Mouse (Mus musculus) CD4-positive naive resting alpha-beta T cell, adult 76 days (primary cell): ENCODE results near the gene Morn1. TPM values are rescaled to one million over a fixed set of nuclear protein-coding genes. Genes with fewer than 3 reads are reported as not detected.

ENCODE experiments used
- total RNA-seq: library from RNA; stranded (reverse); gene quantifications from one replicate; pipeline ENCODE4 v1.2.4, GENCODE M21; 2023

Morn1 gene
- total RNA-seq: 3.1 TPM

GRCm38 (mm10) chr4:155086108-155087024, at the start of gene Morn1, which contains the start of gene Rer1:
Gene Morn1, plus strand, starts transcription at chr4:155086577.
Gene Rer1, minus strand, starts transcription at chr4:155086382.

GRCm38 (mm10) chr4:155056724-155057123, 29.7 kb upstream of the Morn1 start, which contains the start of gene Plch2:
Gene Plch2, minus strand, starts transcription at chr4:155056784.

GRCm38 (mm10) chr4:155066834-155067522, 19.4 kb upstream of the Morn1 start, which contains the start of gene Pex10:
Gene Pex10, plus strand, starts transcription at chr4:155067016.

Other genes starting within 250 kb of the Morn1 start
- not detected for gene Ttc34, start 249.1 kb upstream of the Morn1 start, total RNA-seq
- not detected for gene Mmel1, start 217.0 kb upstream of the Morn1 start, total RNA-seq
- 1.3 TPM for gene Fam213b, start 187.4 kb upstream of the Morn1 start, total RNA-seq
- 120 TPM for gene Tnfrsf14, start 158.0 kb upstream of the Morn1 start, total RNA-seq
- gene Hes5, start 125.7 kb upstream of the Morn1 start, total RNA-seq: 1.2 TPM
- gene Pank4, start 122.5 kb upstream of the Morn1 start, total RNA-seq: 115 TPM
- 0.59 TPM for gene Plch2, start 29.8 kb upstream of the Morn1 start, total RNA-seq
- gene Pex10, start 19.6 kb upstream of the Morn1 start, total RNA-seq: 9.3 TPM
- gene Rer1, start 195 bp upstream of the Morn1 start, total RNA-seq: 57.2 TPM
- gene Ski, start 136.0 kb downstream of the Morn1 start, total RNA-seq: 167 TPM
- gene Faap20, start 163.2 kb downstream of the Morn1 start, total RNA-seq: 40.8 TPM